Mouse (Mus musculus): ENCODE measurements around the gene Pik3cd.

Pik3cd gene

GRCm38 (mm10) chr4:149609256-149610025, 92.9 kb downstream of the Pik3cd start:
- no peak for DNase-seq (ENCODE audit: low read depth, low spot score)

- DNase-seq (ENCODE audit: low read depth, low spot score), result no peak
Observed at GRCm38 (mm10) chr4:149608309-149608638, 94.1 kb downstream of the Pik3cd start.

- DNase-seq (ENCODE audit: low read depth, low spot score), result no peak
Observed at GRCm38 (mm10) chr4:149607591-149608308, 94.6 kb downstream of the Pik3cd start.

GRCm38 (mm10) chr4:149606766-149607358, 95.5 kb downstream of the Pik3cd start:
- no peak for DNase-seq (ENCODE audit: low read depth, low spot score)

GRCm38 (mm10) chr4:149606056-149606455, 96.3 kb downstream of the Pik3cd start:
- DNase-seq (ENCODE audit: low read depth, low spot score), result no peak

- DNase-seq (ENCODE audit: low read depth, low spot score), result no peak
Observed at GRCm38 (mm10) chr4:149604518-149604917, 97.9 kb downstream of the Pik3cd start.

GRCm38 (mm10) chr4:149603860-149604259, 98.5 kb downstream of the Pik3cd start:
- no peak for DNase-seq (ENCODE audit: low read depth, low spot score)

GRCm38 (mm10) chr4:149602236-149602635, 100.1 kb downstream of the Pik3cd start:
- no peak for DNase-seq (ENCODE audit: low read depth, low spot score)

GRCm38 (mm10) chr4:149601484-149601883, 100.9 kb downstream of the Pik3cd start:
- no peak for DNase-seq (ENCODE audit: low read depth, low spot score)

- no peak for DNase-seq (ENCODE audit: low read depth, low spot score)
Observed at GRCm38 (mm10) chr4:149600130-149600529, 102.2 kb downstream of the Pik3cd start.

GRCm38 (mm10) chr4:149599549-149599948, 102.8 kb downstream of the Pik3cd start:
- DNase-seq (ENCODE audit: low read depth, low spot score), result no peak
